15 mouse cellular contexts compared by ENCODE assay signal in genomic region chr8:39218716-39219115, GRCm38 (mm10).
DNase-seq lines count a peak whose midpoint lies in the region.
"Had no signal": no experiment of that assay in that cellular context is flagged by ENCODE, and none has a peak within 500 bp of the region (broad histone marks: within the 10 kb centered on the region; RNA-seq: fewer than 3 reads in every experiment).

No protein-coding gene starts in this region.

- intact Hi-C loops in left cerebral cortex, postnatal 4 days (cut with DNase I) = no loop called here

- peak; percentile 25 to 42 for DNase-seq in left cerebral cortex, adult 18-20 months (ENCODE audit: low spot score in 2 of 2)
- no peak for DNase-seq in left cerebral cortex, postnatal 4 days
- peak; percentile 21 to 33 for DNase-seq in right cerebral cortex, adult 2 months (ENCODE audit: low spot score in 2 of 2)
- DNase-seq in right cerebral cortex, postnatal 4 days = no peak
- DNase-seq in frontal cortex, postnatal 36 days (ENCODE audit: low spot score in 2 of 2) = peak; percentile 17 to 49
- DNase-seq in gastrocnemius, adult 8-10 months (ENCODE audit: low spot score in 2 of 2) = no peak
- DNase-seq in embryo, embryonic 10.5 days (ENCODE audit: low spot score) = no peak
- DNase-seq: adrenal gland, postnatal 10 days; cerebellum, adult 11-12 months; cerebellum, adult 9-11 months; cerebellum, postnatal 36 days; forebrain, postnatal 0 days; gastrocnemius, postnatal 14 days; heart, postnatal 10 days; heart, postnatal 4 days had no signal

Comparison
In these comparisons a context has a peak if more than half of its experiments do, and no peak if none do; other contexts are left out.
1. DNase-seq: peak in left cerebral cortex, adult 18-20 months (2 of 2), right cerebral cortex, adult 2 months (2 of 2) and frontal cortex, postnatal 36 days (2 of 2); none in left cerebral cortex, postnatal 4 days (single experiment), right cerebral cortex, postnatal 4 days (single experiment), gastrocnemius, adult 8-10 months (0 of 2) and embryo, embryonic 10.5 days (single experiment).